Mouse (Mus musculus) erythroblast, embryonic 14.5 days (primary cell): ENCODE results near the gene Fsd2.

Source experiments
- GATA1 ChIP-seq: IDR thresholded peaks from 2 replicates; pipeline ENCODE4 v1.6.1; 2012; ENCODE audit warnings: low read length, inconsistent platforms, mixed read lengths
- TAL1 ChIP-seq: IDR thresholded peaks from 3 replicates; pipeline ENCODE4 v1.6.1; 2012; ENCODE audit warnings: low read length, inconsistent platforms, mixed read lengths

DNA sequence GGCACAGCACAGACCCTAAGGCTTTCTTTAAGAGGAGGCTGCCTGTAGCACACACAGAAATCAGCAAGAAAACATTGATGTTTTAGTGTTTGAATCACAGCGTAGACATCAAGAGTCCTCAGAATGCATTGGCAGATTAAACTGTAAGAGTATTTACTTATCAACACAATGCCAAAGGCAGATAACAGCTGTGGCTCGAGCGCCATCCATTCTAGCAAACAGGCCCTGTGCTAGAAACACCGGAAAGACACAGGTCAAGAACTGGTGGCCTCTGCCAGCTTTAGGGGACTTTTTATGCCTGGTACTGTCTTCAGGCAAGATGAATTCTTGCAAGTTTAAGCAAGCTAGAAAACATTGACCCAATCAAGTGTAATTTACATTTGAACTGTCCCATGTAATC, 412 bp downstream of the Fsd2 start:
- TF ChIP-seq GATA1 = no peak
- TF ChIP-seq TAL1 = no peak
